Mouse (Mus musculus): Measurements from ENCODE around the gene Trpv4.

DNA sequence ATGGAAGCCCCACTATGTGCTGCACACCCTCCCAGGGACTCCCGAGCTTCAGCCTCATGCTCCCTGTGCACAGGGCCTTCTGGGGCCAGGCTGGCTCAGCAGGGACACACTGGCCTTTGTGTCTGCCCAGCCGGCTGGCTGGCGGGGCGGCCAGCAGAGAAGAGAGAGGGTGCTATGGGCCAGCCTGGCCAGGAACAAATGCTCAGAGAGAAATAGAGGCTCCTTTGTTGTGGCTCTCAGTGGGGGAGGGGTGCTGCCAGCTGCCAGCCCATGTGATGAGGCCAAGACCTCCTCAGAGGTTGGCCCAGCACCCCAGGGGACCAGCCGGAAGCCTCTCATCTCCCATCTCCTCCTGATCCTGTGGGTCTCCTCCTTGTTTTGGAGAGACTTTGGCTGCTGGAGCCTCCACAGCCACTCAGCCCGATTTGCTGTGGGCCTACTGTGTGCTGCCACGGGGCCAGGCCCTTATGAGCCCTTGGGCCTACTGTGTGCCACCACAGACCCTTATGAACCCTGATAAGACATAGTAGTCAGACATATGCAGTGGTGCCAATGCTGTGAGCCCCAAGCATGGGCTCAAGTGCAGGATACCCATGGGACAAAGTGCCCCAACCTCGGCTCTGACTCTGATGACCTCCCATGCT lies 78.4 kb downstream of the Trpv4 start:
- TF ChIP-seq CTCF (IDR thresholded peaks at IDR 0.05; ENCODE audit: low read depth, low read length) (no peak), POLR2A (IDR thresholded peaks at IDR 0.05; ENCODE audit: borderline replicate concordance, low read depth, low read length) (no peak)

All from bone marrow macrophage, adult 2 months (primary cell).